ENCODE assay signal across 23 mouse cellular contexts in genomic region chr6:39681795-39682194, GRCm38 (mm10).
"Had no signal": no experiment of that assay in that cellular context is flagged by ENCODE, and none has a peak within 500 bp of the region (broad histone marks: within the 10 kb centered on the region; RNA-seq: fewer than 3 reads in every experiment).

No protein-coding gene starts in this region.

- H3K27ac ChIP-seq: gastrocnemius, adult 2 months; heart, embryonic 10.5 days; hindbrain, embryonic 10.5 days; hindbrain, embryonic 12.5 days; hindbrain, embryonic 14.5 days; intestine, embryonic 15.5 days; layer of hippocampus, adult 2 months; left cerebral cortex, adult 2 months; limb, embryonic 10.5 days; limb, embryonic 12.5 days; liver, embryonic 13.5 days had no signal

- H3K4me3 ChIP-seq: gastrocnemius, adult 2 months; heart, embryonic 10.5 days; heart, embryonic 12.5 days; hindbrain, embryonic 10.5 days; hindbrain, embryonic 12.5 days; intestine, embryonic 15.5 days; layer of hippocampus, adult 2 months; left cerebral cortex, adult 2 months; limb, embryonic 10.5 days; limb, embryonic 12.5 days; liver, embryonic 13.5 days had no signal

- H3K27me3 ChIP-seq: heart, embryonic 12.5 days; hindbrain, embryonic 12.5 days; intestine, embryonic 15.5 days; limb, embryonic 12.5 days; liver, embryonic 13.5 days had no signal

- H3K9ac ChIP-seq: heart, embryonic 12.5 days; hindbrain, embryonic 12.5 days; hindbrain, embryonic 14.5 days; intestine, embryonic 15.5 days; limb, embryonic 12.5 days; liver, embryonic 13.5 days had no signal

- H3K4me2 ChIP-seq: heart, embryonic 12.5 days; hindbrain, embryonic 12.5 days; hindbrain, embryonic 14.5 days; intestine, embryonic 15.5 days; limb, embryonic 12.5 days; liver, embryonic 11.5 days; liver, embryonic 13.5 days had no signal

- H3K4me1 ChIP-seq: heart, embryonic 10.5 days; hindbrain, embryonic 12.5 days; intestine, embryonic 15.5 days had no signal

- DNase-seq: gastrocnemius, adult 2 months; gastrocnemius, postnatal 25 days; heart, adult 18-20 months; heart, postnatal 10 days; heart, postnatal 4 days; kidney, adult 18-20 months; kidney, adult 8-10 months; kidney, postnatal 10 days; kidney, postnatal 25 days; kidney, postnatal 4 days; liver; liver, embryonic 13.5 days had no signal

- H3K9me3 ChIP-seq: heart, embryonic 10.5 days; hindbrain, embryonic 12.5 days; intestine, embryonic 15.5 days; limb, embryonic 10.5 days; liver, embryonic 13.5 days had no signal
